Mouse (Mus musculus): ENCODE measurements at regions not wholly inside any gene's neighbourhood (a gene's known extent, or its start where the extent isn't known, plus 50 kb on each side); places are given as distances from the start of the nearest gene placed in this dataset.

- peaks cover 7% of the 10 kb centered on the region; the same call in 1 of the 2 replicates for H3K4me1 ChIP-seq (ENCODE audit: control insufficient read depth, insufficient read depth, low read length)
- H3K4me3 ChIP-seq (ENCODE audit: low read depth, low read length) = no peak overlapping the region
- H3K4me2 ChIP-seq (ENCODE audit: low read depth, low read length) = peak overlapping the region; percentile 41
- H3K27me3 ChIP-seq (ENCODE audit: control insufficient read depth, insufficient read depth, low read length) = no peaks in the 10 kb centered on the region
- WGBS = 3% methylated on average over 8 of the region's 8 CpGs
- no peak overlapping the region for H3K9ac ChIP-seq (replicated peaks; ENCODE audit: low read depth, low read length)
- no peaks in the 10 kb centered on the region for H3K9me3 ChIP-seq (ENCODE audit: control insufficient read depth, low read length)
- H3K27ac ChIP-seq (ENCODE audit: low read depth, low read length) = no peak overlapping the region
- H3K36me3 ChIP-seq (ENCODE audit: control insufficient read depth, insufficient read depth, low read length) = no peaks in the 10 kb centered on the region
- peak; percentile 62; the same call in 1 of the 2 replicates for ATAC-seq (ENCODE audit: low read depth)
Measured at GRCm38 (mm10) chr12:77789427-77789826, 404.6 kb upstream of the Gm6657 start.

DNA sequence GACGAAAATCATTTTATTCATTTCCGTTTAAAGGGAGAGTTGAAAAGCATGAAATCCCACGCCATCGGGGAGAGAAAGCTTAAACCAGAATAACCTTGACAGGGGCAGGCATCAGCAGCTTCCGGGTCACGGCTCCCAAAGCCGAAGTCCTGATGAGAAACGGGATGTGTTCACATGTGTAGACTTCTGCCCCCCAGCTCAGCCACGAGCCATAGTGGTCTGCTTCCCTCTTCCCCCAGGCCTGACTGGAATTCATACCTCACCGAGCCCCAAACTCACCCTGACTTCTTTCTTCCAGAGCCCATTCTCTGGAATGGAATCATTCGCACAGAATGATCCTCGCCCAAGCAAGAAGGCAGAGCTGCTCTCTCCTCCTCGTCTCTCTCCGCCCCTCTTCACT, 404.2 kb upstream of the Gm6657 start:
- Histone ChIP-seq H3K27me3 (ENCODE audit: control insufficient read depth, insufficient read depth, low read length) (no peaks in the 10 kb centered on the region), H3K27ac (ENCODE audit: low read depth, low read length) (no peak overlapping the region), H3K4me2 (ENCODE audit: low read depth, low read length) (peak overlapping the region; percentile 41), H3K9me3 (ENCODE audit: control insufficient read depth, low read length) (no peaks in the 10 kb centered on the region), H3K9ac (replicated peaks; ENCODE audit: low read depth, low read length) (no peak overlapping the region), H3K4me3 (ENCODE audit: low read depth, low read length) (no peak overlapping the region), H3K36me3 (ENCODE audit: control insufficient read depth, insufficient read depth, low read length) (no peaks in the 10 kb centered on the region), H3K4me1 (ENCODE audit: control insufficient read depth, insufficient read depth, low read length) (peaks cover 7% of the 10 kb centered on the region; the same call in 1 of the 2 replicates)
- WGBS = 14% methylated on average over 14 of the region's 14 CpGs
- ATAC-seq (ENCODE audit: low read depth) = no peak

DNA sequence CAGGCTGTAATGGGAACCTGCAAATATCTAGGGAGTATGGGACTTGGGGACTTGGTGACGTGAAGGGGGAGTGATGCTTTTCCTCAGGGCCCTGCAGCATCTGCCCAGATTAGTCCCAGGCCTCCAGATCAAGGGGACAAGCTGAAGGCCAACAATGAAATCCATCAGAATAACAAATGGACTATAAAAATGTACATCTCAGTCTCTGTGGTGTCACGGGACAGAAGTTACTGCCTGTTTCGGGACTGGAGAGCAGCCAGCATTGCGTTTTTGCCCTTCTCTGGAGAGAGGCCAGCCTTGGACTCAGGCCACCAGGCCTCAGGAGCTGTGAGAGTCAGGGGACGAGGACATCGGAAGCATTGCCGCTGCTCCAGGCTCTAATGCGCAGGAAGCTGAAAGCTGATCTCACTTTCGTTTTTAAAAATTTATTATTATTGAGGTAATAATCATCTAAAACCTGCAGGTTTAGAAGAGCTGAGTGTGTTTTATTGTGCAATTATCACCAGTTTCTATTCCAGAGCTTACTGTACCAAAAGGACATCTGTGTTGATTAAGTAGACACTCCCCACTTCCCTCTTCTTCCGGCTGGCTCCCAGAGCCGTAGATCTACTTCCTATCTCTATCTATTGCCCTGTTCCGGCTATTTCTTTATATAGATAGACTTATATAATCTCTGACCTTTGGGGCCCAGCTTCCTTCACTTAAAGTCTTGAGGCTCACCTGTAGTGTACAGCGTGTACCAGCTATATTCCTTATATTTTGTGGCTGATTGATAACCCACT, 403.0 kb upstream of the Gm6657 start:
- Histone ChIP-seq H3K27ac (ENCODE audit: low read depth, low read length) (no peak overlapping the region), H3K9me3 (ENCODE audit: control insufficient read depth, low read length) (no peaks in the 10 kb centered on the region), H3K36me3 (ENCODE audit: control insufficient read depth, insufficient read depth, low read length) (no peaks in the 10 kb centered on the region), H3K27me3 (ENCODE audit: control insufficient read depth, insufficient read depth, low read length) (no peaks in the 10 kb centered on the region), H3K9ac (replicated peaks; ENCODE audit: low read depth, low read length) (no peak overlapping the region), H3K4me1 (ENCODE audit: control insufficient read depth, insufficient read depth, low read length) (peaks cover 7% of the 10 kb centered on the region; the same call in 1 of the 2 replicates), H3K4me3 (ENCODE audit: low read depth, low read length) (no peak overlapping the region), H3K4me2 (ENCODE audit: low read depth, low read length) (no peak overlapping the region)
- ATAC-seq (ENCODE audit: low read depth) = peak; percentile 71
- WGBS = 44% methylated on average over 13 of the region's 13 CpGs

DNA sequence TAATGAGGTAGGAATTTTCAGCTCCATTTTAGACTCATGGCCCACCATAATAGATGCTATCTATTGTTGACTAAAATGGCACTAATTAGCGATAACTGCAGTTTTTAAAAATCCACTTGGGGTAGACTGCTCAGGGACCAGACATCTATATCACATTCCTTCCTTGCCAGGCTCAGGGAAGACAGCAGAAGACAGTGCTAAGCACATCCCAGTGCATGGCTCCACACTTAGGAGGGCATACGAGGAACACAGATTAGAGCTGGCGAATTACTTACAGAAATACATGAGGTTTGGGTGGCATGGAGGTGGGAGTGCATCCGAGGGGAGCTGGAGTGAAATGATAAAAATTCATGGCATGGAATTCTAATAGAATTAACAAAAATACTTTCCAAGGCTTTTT, 395.5 kb upstream of the Gm6657 start:
- Histone ChIP-seq H3K4me1 (ENCODE audit: control insufficient read depth, insufficient read depth, low read length) (no peaks in the 10 kb centered on the region), H3K4me3 (ENCODE audit: low read depth, low read length) (no peak overlapping the region), H3K36me3 (ENCODE audit: control insufficient read depth, insufficient read depth, low read length) (no peaks in the 10 kb centered on the region), H3K9me3 (ENCODE audit: control insufficient read depth, low read length) (no peaks in the 10 kb centered on the region), H3K4me2 (ENCODE audit: low read depth, low read length) (no peak overlapping the region), H3K27ac (ENCODE audit: low read depth, low read length) (no peak overlapping the region), H3K27me3 (ENCODE audit: control insufficient read depth, insufficient read depth, low read length) (no peaks in the 10 kb centered on the region), H3K9ac (replicated peaks; ENCODE audit: low read depth, low read length) (no peak overlapping the region)
- no peak for ATAC-seq (ENCODE audit: low read depth)
- 77% methylated on average over 4 of the region's 4 CpGs for WGBS

DNA sequence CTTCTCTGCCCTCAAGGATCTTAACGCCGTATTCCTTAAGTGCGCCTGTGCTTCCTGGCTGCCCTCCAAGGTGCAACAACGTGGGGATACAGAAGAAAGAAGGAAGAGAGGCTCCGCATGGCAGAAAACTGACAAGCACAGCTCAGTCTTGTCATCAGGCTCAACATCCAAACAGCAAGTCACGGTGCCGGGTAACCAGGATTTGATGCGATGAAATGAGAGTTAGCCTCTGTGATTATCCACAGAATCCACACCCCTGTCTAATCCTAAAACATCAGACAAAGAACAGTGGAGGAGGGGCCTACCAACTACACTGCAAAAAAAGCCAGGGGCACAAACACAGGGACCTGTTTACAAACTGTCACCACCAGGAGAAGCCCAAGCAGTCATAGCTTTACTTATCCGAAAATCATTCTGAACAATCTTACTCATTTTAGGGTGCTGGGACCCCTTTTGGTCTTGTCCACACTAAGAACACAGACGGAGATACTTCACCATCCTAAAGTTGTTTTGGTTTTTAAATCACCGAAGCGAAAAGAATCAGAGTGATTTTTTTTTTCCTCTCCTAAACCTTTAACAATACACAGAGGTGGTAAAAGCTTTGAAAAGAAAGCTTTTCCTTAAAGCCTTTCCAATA, 394.8 kb upstream of the Gm6657 start:
- WGBS = 59% methylated on average over 12 of the region's 12 CpGs
- ATAC-seq (ENCODE audit: low read depth) = no peak
- H3K4me2 ChIP-seq (ENCODE audit: low read depth, low read length) = no peak overlapping the region

DNA sequence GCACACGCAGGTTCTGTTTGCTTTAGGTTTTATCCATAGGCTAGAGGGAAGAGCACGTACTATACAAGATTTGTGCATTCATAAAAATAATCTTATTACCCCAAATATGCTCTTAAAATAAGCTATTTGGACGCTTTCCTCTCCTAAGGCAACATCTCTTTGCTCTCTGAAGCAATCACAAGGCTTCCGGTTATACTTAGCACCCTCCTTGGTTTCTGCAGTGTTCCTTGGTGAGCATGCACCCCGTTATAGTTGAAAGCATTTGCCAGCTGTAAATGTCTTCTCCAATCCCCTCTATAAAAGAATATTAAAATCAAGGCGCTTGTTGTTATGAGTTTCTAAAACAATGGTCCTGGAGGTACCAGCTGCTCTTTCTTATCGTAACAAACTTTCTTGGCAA, 386.4 kb upstream of the Gm6657 start:
- no peak overlapping the region for H3K27ac ChIP-seq (ENCODE audit: low read depth, low read length)
- no peaks in the 10 kb centered on the region for H3K4me1 ChIP-seq (ENCODE audit: control insufficient read depth, insufficient read depth, low read length)
- no peaks in the 10 kb centered on the region for H3K9me3 ChIP-seq (ENCODE audit: control insufficient read depth, low read length)
- no peak overlapping the region for H3K4me3 ChIP-seq (ENCODE audit: low read depth, low read length)
- ATAC-seq (ENCODE audit: low read depth) = no peak
- no peaks in the 10 kb centered on the region for H3K27me3 ChIP-seq (ENCODE audit: control insufficient read depth, insufficient read depth, low read length)
- H3K4me2 ChIP-seq (ENCODE audit: low read depth, low read length) = no peak overlapping the region
- no peaks in the 10 kb centered on the region for H3K36me3 ChIP-seq (ENCODE audit: control insufficient read depth, insufficient read depth, low read length)
- H3K9ac ChIP-seq (replicated peaks; ENCODE audit: low read depth, low read length) = no peak overlapping the region
- 89% methylated on average over 7 of the region's 7 CpGs for WGBS

More for the DNA sequence above, 394.8 kb upstream of the Gm6657 start:
- Histone ChIP-seq H3K27ac (ENCODE audit: low read depth, low read length) (no peak overlapping the region), H3K9me3 (ENCODE audit: control insufficient read depth, low read length) (no peaks in the 10 kb centered on the region), H3K4me1 (ENCODE audit: control insufficient read depth, insufficient read depth, low read length) (no peaks in the 10 kb centered on the region), H3K27me3 (ENCODE audit: control insufficient read depth, insufficient read depth, low read length) (no peaks in the 10 kb centered on the region), H3K4me3 (ENCODE audit: low read depth, low read length) (no peak overlapping the region), H3K9ac (replicated peaks; ENCODE audit: low read depth, low read length) (no peak overlapping the region), H3K36me3 (ENCODE audit: control insufficient read depth, insufficient read depth, low read length) (no peaks in the 10 kb centered on the region)

DNA sequence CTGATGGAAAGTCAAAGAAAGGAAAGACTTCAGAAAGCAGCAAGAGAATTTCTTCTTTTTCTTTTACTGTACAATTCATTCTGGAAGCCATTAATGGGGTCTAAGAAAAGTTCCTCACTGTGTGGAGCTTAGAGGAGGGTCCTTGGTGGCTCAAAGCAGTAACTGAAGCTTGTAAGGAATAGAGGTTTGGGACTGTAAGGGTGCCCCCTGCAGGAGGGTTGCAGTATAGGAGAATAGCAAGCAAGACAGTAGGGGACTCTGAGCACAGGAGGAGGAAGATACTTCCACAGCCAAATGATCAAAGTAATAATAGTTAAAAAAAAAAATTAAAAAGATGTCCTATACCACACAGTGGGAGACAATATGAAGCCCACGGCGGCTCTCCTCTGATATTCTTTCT, 382.8 kb upstream of the Gm6657 start:
- ATAC-seq (ENCODE audit: low read depth) = no peak
- no peaks in the 10 kb centered on the region for H3K9me3 ChIP-seq (ENCODE audit: control insufficient read depth, low read length)
- WGBS = 63% methylated on average over 2 of the region's 2 CpGs
- no peak overlapping the region for H3K9ac ChIP-seq (replicated peaks; ENCODE audit: low read depth, low read length)
- H3K4me2 ChIP-seq (ENCODE audit: low read depth, low read length) = no peak overlapping the region
- no peak overlapping the region for H3K4me3 ChIP-seq (ENCODE audit: low read depth, low read length)
- H3K27me3 ChIP-seq (ENCODE audit: control insufficient read depth, insufficient read depth, low read length) = no peaks in the 10 kb centered on the region
- no peak overlapping the region for H3K27ac ChIP-seq (ENCODE audit: low read depth, low read length)
- H3K4me1 ChIP-seq (ENCODE audit: control insufficient read depth, insufficient read depth, low read length) = no peaks in the 10 kb centered on the region
- H3K36me3 ChIP-seq (ENCODE audit: control insufficient read depth, insufficient read depth, low read length) = no peaks in the 10 kb centered on the region

- 94% methylated on average over 16 of the region's 16 CpGs for WGBS
- no peak overlapping the region for H3K4me2 ChIP-seq (ENCODE audit: low read depth, low read length)
- H3K27ac ChIP-seq (ENCODE audit: low read depth, low read length) = no peak overlapping the region
- H3K4me3 ChIP-seq (ENCODE audit: low read depth, low read length) = no peak overlapping the region
- H3K27me3 ChIP-seq (ENCODE audit: control insufficient read depth, insufficient read depth, low read length) = no peaks in the 10 kb centered on the region
- ATAC-seq (ENCODE audit: low read depth) = no peak
- no peaks in the 10 kb centered on the region for H3K4me1 ChIP-seq (ENCODE audit: control insufficient read depth, insufficient read depth, low read length)
- no peaks in the 10 kb centered on the region for H3K9me3 ChIP-seq (ENCODE audit: control insufficient read depth, low read length)
- H3K9ac ChIP-seq (replicated peaks; ENCODE audit: low read depth, low read length) = no peak overlapping the region
- no peaks in the 10 kb centered on the region for H3K36me3 ChIP-seq (ENCODE audit: control insufficient read depth, insufficient read depth, low read length)
Measured at GRCm38 (mm10) chr12:77819456-77819855, 374.6 kb upstream of the Gm6657 start.

DNA sequence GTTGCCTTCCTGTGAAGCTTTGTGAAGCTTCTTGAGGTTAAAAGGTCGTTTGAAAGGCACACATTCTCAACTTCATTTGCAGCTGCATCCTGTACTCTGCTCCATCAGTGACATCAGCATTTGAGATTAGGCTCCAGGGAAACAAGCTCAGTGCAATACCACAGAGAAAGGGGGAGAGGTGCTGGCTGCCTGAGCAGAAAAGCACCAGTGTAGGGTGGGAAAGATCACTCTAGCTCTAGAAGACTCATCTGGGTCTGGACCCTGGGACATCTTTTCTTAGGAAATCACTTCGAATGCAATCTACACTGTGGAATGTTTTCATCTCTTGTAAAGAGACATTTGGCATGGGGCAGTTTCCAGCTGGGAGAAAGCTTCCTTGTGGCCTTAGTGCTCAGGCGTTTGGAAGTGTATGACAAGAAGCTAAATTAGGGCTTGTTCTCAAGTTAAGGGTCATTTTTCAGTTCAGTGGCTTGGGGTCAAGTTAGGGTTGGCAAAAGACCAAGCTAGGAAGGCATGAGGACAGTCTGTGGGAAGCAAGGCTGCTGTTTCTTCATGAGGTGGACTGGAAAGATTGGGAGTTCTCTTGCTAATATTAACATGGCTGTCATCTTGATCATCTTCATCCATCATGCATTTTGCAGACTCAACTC, 370.5 kb upstream of the Gm6657 start:
- Histone ChIP-seq H3K27ac (ENCODE audit: low read depth, low read length) (no peak overlapping the region), H3K4me1 (ENCODE audit: control insufficient read depth, insufficient read depth, low read length) (no peaks in the 10 kb centered on the region), H3K9me3 (ENCODE audit: control insufficient read depth, low read length) (no peaks in the 10 kb centered on the region), H3K27me3 (ENCODE audit: control insufficient read depth, insufficient read depth, low read length) (no peaks in the 10 kb centered on the region), H3K4me3 (ENCODE audit: low read depth, low read length) (no peak overlapping the region), H3K4me2 (ENCODE audit: low read depth, low read length) (no peak overlapping the region), H3K36me3 (ENCODE audit: control insufficient read depth, insufficient read depth, low read length) (no peaks in the 10 kb centered on the region), H3K9ac (replicated peaks; ENCODE audit: low read depth, low read length) (no peak overlapping the region)
- 43% methylated on average over 3 of the region's 3 CpGs for WGBS
- ATAC-seq (ENCODE audit: low read depth) = no peak

All from neural tube, embryonic 14.5 days (tissue).